Mouse (Mus musculus) gastrocnemius, adult 2 months (tissue): Measurements from ENCODE around the gene Pecr. TPM values are rescaled to one million over a fixed set of nuclear protein-coding genes. Genes with fewer than 3 reads are reported as not detected.

ENCODE experiments used
- DNase-seq: peaks from one replicate; pipeline ENCODE4 v3.0.0; 2022
- H3K27ac ChIP-seq: fragments of 200-600 bp; 2 replicates; pipeline ENCODE4 v1.8.1; 2022; ENCODE audit warnings: mild to moderate bottlenecking
- H3K4me3 ChIP-seq: fragments of 200-600 bp; 2 replicates; pipeline ENCODE4 v1.8.1; 2022; ENCODE audit warnings: mild to moderate bottlenecking, moderate library complexity
- CTCF ChIP-seq: fragments of 200-600 bp; IDR thresholded peaks from 2 replicates; pipeline ENCODE4 v1.8.1; 2022; ENCODE audit warnings: antibody characterized with exemption, mild to moderate bottlenecking, moderate library complexity
- intact Hi-C: fragments of 180-260 bp; cut with DNase I; formaldehyde crosslinking; loops from one replicate; pipeline ENCODE4 v1.15.1; 2025
- long read RNA-seq, 2 experiments: library from polyadenylated mRNA; stranded (forward); transcript quantifications; one replicate each; pipeline ENCODE4 v2.0.0; 2021
- total RNA-seq, 2 experiments: library from RNA; stranded (reverse); gene quantifications; 2 replicates each; pipeline ENCODE4 v1.2.3; 2021

The Pecr gene
- 10 to 100 TPM; 15.7 to 16.4 TPM for total RNA-seq
- long read RNA-seq, experiment 1, transcript Pecr-201 (8 exons, 1,186 nt): major isoform, 30 of 32 reads
- long read RNA-seq, experiment 1, partial matches to known transcripts: 0 of 32 reads
- long read RNA-seq, experiment 1, other reads (novel, unspliced or antisense): 2 of 32 reads
- long read RNA-seq, experiment 2, transcript Pecr-201 (8 exons, 1,186 nt): major isoform, 21 of 22 reads
- long read RNA-seq, experiment 2, partial matches to known transcripts: 0 of 22 reads
- long read RNA-seq, experiment 2, other reads (novel, unspliced or antisense): 1 of 22 reads

DNA sequence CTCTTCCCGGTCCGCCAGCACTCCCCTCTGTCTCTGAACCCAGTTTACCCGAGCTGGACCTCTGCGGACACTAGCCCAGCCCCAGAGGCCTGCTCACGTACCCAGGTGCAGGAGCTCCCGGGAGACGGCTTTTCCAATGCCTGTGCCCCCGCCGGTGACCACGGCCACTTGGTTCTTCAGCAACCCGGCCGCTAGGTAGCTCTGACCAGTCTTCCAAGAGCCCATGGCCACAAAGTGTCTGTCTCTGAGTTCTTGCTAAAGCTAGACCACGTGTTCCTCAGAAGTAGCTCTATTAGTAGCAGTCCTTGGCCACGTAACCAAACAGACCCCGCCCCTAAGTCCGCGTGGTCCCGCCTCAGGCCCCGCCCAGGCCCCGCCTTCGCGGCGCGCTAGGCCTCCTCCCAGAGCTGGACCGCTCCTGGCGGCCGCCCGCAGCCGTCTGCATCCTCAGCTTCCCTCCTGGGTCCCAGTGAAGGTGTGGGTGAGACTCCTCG is at the start of gene Pecr, which contains the start of gene Tmem169:
Gene Pecr (minus strand): TSS at position 323 of the 494 bp plus-strand sequence.
Gene Tmem169 (plus strand): TSS at position 378 of the 494 bp plus-strand sequence.
- intact Hi-C loops: loop anchor here (2.0 to 5.0 kb wide), 2 partner anchors 23 to 37 kb away; partner anchors contain the start of gene Xrcc5
- H3K27ac ChIP-seq: peak within 1 kb of the TSS; percentile 95
- peak within 1 kb of the TSS; percentile 94 for H3K4me3 ChIP-seq
- peak; percentile 46 for TF ChIP-seq CTCF
- DNase-seq: peak; percentile 96

GRCm38 (mm10) chr1:72326162-72326821 is 42.2 kb upstream of the Pecr start:
- no peak for DNase-seq
- H3K4me3 ChIP-seq: no peak overlapping the region
- TF ChIP-seq CTCF: no peak
- intact Hi-C loops: no loop called here
- H3K27ac ChIP-seq: no peak overlapping the region

GRCm38 (mm10) chr1:72323248-72323647 is 39.1 kb upstream of the Pecr start:
- TF ChIP-seq CTCF: no peak
- Histone ChIP-seq H3K4me3 (no peak overlapping the region), H3K27ac (no peak overlapping the region)
- DNase-seq: no peak
- intact Hi-C loops: no loop called here

- no peak overlapping the region for H3K4me3 ChIP-seq
- intact Hi-C loops: no loop called here
- TF ChIP-seq CTCF: no peak
- H3K27ac ChIP-seq: no peak overlapping the region
- DNase-seq: no peak
Measured at GRCm38 (mm10) chr1:72320759-72321158, 36.6 kb upstream of the Pecr start.

DNA sequence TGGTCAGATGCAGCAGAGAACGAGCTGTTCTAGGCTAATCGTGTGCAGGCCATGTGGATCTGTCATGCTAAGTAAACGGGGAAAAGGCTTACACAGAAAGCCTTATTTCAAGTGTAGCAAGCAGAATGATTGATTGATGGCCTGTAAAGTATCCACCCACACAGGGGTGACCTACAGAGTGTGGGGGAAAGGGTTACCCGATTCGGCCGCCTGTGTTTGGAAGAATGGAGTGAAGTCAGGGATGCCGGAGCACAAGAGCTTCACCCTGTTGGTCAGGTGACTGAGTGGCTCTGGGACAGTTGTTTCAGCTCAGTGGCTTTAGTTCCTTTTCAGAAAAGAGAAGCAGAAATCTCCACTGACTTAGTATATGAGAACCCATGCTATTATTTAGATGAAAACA is 32.8 kb upstream of the Pecr start:
- Histone ChIP-seq H3K4me3 (no peak overlapping the region), H3K27ac (no peak overlapping the region)
- TF ChIP-seq CTCF: no peak
- intact Hi-C loops: loop anchor here (10.0 kb wide), 2 partner anchors 258 to 538 kb away; no protein-coding TSS in a partner anchor
- DNase-seq: no peak

DNA sequence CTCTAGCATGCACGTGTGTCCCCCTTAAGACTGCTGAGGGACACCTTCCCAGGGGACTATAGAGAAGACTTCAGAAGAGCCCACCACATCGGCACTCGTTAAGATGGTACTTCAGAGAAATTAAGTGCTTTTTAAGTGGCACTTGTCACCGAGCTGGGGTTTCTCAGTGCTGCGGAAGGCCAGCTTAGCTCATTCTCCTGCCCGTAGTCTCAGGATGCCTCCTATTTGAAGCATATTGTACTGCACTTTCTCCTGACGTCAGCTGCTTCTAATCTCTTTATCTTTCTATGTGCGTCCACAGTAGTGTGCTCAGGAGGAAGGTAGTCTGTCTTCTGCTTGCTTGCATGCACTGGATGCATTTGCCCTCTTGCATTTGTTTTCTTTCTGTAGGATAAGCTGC is 32.3 kb upstream of the Pecr start:
- TF ChIP-seq CTCF: no peak
- intact Hi-C loops: loop anchor here (10.0 kb wide), 2 partner anchors 258 to 538 kb away; no protein-coding TSS in a partner anchor
- Histone ChIP-seq H3K4me3 (no peak overlapping the region), H3K27ac (no peak overlapping the region)
- DNase-seq: no peak

GRCm38 (mm10) chr1:72315447-72315846 is 31.3 kb upstream of the Pecr start:
- TF ChIP-seq CTCF: no peak
- no peak overlapping the region for H3K4me3 ChIP-seq
- no peak overlapping the region for H3K27ac ChIP-seq
- no peak for DNase-seq
- intact Hi-C loops: loop anchor here (10.0 kb wide), 2 partner anchors 259 to 539 kb away; no protein-coding TSS in a partner anchor

GRCm38 (mm10) chr1:72313399-72314039 is 29.4 kb upstream of the Pecr start:
- H3K27ac ChIP-seq: no peak overlapping the region
- TF ChIP-seq CTCF: peak; percentile 76
- H3K4me3 ChIP-seq: no peak overlapping the region
- no peak for DNase-seq
- intact Hi-C loops: loop anchor here (10.0 kb wide), 2 partner anchors 261 to 541 kb away; no protein-coding TSS in a partner anchor

GRCm38 (mm10) chr1:72312701-72313398 is 28.7 kb upstream of the Pecr start:
- no peak for DNase-seq
- Histone ChIP-seq H3K27ac (no peak overlapping the region), H3K4me3 (no peak overlapping the region)
- TF ChIP-seq CTCF: no peak
- intact Hi-C loops: loop anchor here (10.0 kb wide), 2 partner anchors 262 to 542 kb away; no protein-coding TSS in a partner anchor

GRCm38 (mm10) chr1:72309744-72310424 is 25.8 kb upstream of the Pecr start:
- intact Hi-C loops: loop anchor here (10.0 kb wide), 2 partner anchors 265 to 545 kb away; no protein-coding TSS in a partner anchor
- no peak for DNase-seq
- TF ChIP-seq CTCF: no peak

GRCm38 (mm10) chr1:72308919-72309318 is 24.8 kb upstream of the Pecr start:
- Histone ChIP-seq H3K4me3 (no peak overlapping the region), H3K27ac (peak overlapping the region; percentile 73)
- TF ChIP-seq CTCF: no peak
- no peak for DNase-seq
- intact Hi-C loops: no loop called here

More at GRCm38 (mm10) chr1:72309744-72310424, 25.8 kb upstream of the Pecr start:
- H3K4me3 ChIP-seq: no peak overlapping the region
- peak overlapping the region; percentile 73 for H3K27ac ChIP-seq
